Mouse (Mus musculus) heart, embryonic 11.5 days (tissue): ENCODE measurements around the gene Atrx. TPM values are rescaled to one million over a fixed set of nuclear protein-coding genes. Genes with fewer than 3 reads are reported as not detected.

Experiments
- ATAC-seq: fragments of 200-750 bp; cut with Nextera tagmentation; replicated peaks from 2 replicates; pipeline ENCODE4 v1.8.0; 2017; ENCODE audit warnings: moderate library complexity; ENCODE audit not compliant: insufficient number of reproducible peaks, low FRiP score, low TSS enrichment
- H3K27ac ChIP-seq: fragments of 300-500 bp; sonication (generic); 2 replicates; pipeline ENCODE4 v1.5.1; 2014; ENCODE audit warnings: mild to moderate bottlenecking, low read depth, low read length
- H3K27me3 ChIP-seq: fragments of 300-500 bp; sonication (generic); 2 replicates; pipeline ENCODE4 v1.6.1; 2014; ENCODE audit warnings: mild to moderate bottlenecking, low read length, mixed read lengths; ENCODE audit not compliant: control insufficient read depth, insufficient read depth
- H3K36me3 ChIP-seq: fragments of 300-500 bp; sonication (generic); 2 replicates; pipeline ENCODE4 v1.6.1; 2014; ENCODE audit warnings: mild to moderate bottlenecking, low read length, moderate library complexity, mixed read lengths; ENCODE audit not compliant: control insufficient read depth, insufficient read depth
- H3K4me1 ChIP-seq: fragments of 300-500 bp; sonication (generic); 2 replicates; pipeline ENCODE4 v1.6.1; 2014; ENCODE audit warnings: low read length; ENCODE audit not compliant: control insufficient read depth, insufficient read depth
- H3K4me2 ChIP-seq: fragments of 300-500 bp; sonication (generic); 2 replicates; pipeline ENCODE4 v1.6.1; 2014; ENCODE audit warnings: mild to moderate bottlenecking, moderate library complexity
- H3K4me3 ChIP-seq: fragments of 300-500 bp; sonication (generic); 2 replicates; pipeline ENCODE4 v1.5.1; 2014; ENCODE audit warnings: low read depth, low read length
- H3K9ac ChIP-seq: fragments of 300-500 bp; sonication (generic); 2 replicates; pipeline ENCODE4 v1.6.1; 2014; ENCODE audit warnings: mild to moderate bottlenecking, low read depth, low read length, moderate library complexity
- H3K9me3 ChIP-seq: fragments of 300-500 bp; sonication (generic); replicated peaks from 2 replicates; pipeline ENCODE4 v1.6.1; 2016; ENCODE audit warnings: low read length; ENCODE audit not compliant: control insufficient read depth
- WGBS: fragments of 180-500 bp; shearing (Covaris S2); extraction: QIAGEN DNeasy Blood & Tissue Kit; methylation state at CpG from one replicate; pipeline ENCODE4 v1.1.7; 2014; ENCODE audit not compliant: insufficient replicate concordance; 5-methylcytosine and 5-hydroxymethylcytosine counted together
- polyA plus RNA-seq: library from polyadenylated mRNA; unstranded; fragments of >200 nt; fragmentation: Nextera tagmentation; extraction: Ambion mirVana; gene quantifications from 2 replicates; pipeline ENCODE4 v1.2.1, GENCODE M21; 2014

Gene Atrx
- polyA plus RNA-seq, 1 experiment from 2014 or later, result 143 TPM

DNA sequence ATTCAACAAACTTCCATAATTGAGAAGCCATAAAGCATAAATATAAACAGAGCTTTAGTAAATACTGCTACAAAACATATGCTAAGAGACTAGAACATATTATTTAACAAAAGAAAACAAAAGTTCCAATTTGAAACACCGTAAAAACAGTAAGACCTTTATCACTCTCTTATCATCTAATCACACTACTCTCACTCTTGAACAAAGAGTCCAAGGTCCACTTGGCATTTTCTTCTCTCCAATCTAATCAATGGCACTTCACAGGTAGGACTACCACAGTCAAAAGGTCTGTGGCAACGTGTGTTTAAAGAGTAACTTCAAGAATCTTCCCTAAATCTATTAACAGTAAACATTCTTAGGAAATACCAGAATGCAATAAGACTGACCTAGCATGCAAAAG lies 42.3 kb downstream of the Atrx start:
- no peaks in the 10 kb centered on the region for H3K4me1 ChIP-seq

DNA sequence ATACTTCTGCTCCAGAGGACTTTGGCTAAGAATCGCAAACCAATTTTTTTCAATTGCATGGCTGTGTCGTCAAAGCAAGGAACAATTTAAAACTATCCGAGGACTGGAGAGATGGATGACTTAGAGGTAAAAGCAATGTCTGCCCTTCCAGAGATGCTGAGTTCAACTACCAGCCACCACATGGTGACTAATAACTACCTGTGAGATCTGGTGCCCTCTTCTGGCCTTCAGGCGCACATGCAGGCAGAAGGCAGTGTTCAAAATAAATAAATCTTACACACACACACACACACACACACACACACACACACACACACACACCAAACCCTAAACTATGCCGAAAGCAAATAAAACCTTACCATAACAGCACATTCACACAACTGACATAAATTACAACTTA lies 64.8 kb downstream of the Atrx start:
- no peaks in the 10 kb centered on the region for H3K9me3 ChIP-seq
- H3K4me3 ChIP-seq, result no peak overlapping the region
- H3K27me3 ChIP-seq, result no peaks in the 10 kb centered on the region
- H3K4me1 ChIP-seq, result no peaks in the 10 kb centered on the region
- 83% methylated on average over 5 of the region's 5 CpGs for WGBS
- no peak for ATAC-seq
- H3K27ac ChIP-seq, result no peak overlapping the region
- H3K9ac ChIP-seq, result no peak overlapping the region
- no peak overlapping the region for H3K4me2 ChIP-seq
- no peaks in the 10 kb centered on the region for H3K36me3 ChIP-seq

More for the DNA sequence above, 42.3 kb downstream of the Atrx start:
- Histone ChIP-seq H3K27me3 (no peaks in the 10 kb centered on the region), H3K4me3 (no peak overlapping the region), H3K27ac (no peak overlapping the region), H3K9me3 (no peaks in the 10 kb centered on the region), H3K4me2 (no peak overlapping the region), H3K36me3 (no peaks in the 10 kb centered on the region), H3K9ac (no peak overlapping the region)
- 74% methylated on average over 2 of the region's 2 CpGs for WGBS
- ATAC-seq, result no peak

DNA sequence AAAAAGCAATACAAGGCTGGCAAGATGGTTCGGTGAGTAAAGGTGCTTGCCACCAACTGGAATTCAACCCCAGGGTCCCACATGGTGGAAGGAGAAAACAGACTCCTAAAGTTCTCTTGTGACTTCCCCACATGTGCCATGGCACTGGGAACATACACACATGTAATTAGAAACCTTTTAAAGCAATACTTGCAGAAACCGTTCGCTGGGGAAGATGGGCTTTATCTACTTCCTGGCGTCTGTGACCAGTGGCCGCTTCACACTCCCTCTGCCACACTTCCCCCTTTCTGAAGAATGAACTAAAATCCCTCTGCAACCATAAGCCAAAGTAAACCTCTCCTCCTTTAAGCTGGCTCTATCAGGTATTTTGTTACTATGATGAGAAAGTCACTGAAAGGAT lies 104.7 kb downstream of the Atrx start:
- 63% methylated on average over 5 of the region's 5 CpGs for WGBS
- Histone ChIP-seq H3K9me3 (no peaks in the 10 kb centered on the region), H3K27ac (no peak overlapping the region), H3K9ac (no peak overlapping the region), H3K27me3 (no peaks in the 10 kb centered on the region), H3K36me3 (no peaks in the 10 kb centered on the region), H3K4me1 (no peaks in the 10 kb centered on the region), H3K4me2 (no peak overlapping the region), H3K4me3 (no peak overlapping the region)
- no peak for ATAC-seq

DNA sequence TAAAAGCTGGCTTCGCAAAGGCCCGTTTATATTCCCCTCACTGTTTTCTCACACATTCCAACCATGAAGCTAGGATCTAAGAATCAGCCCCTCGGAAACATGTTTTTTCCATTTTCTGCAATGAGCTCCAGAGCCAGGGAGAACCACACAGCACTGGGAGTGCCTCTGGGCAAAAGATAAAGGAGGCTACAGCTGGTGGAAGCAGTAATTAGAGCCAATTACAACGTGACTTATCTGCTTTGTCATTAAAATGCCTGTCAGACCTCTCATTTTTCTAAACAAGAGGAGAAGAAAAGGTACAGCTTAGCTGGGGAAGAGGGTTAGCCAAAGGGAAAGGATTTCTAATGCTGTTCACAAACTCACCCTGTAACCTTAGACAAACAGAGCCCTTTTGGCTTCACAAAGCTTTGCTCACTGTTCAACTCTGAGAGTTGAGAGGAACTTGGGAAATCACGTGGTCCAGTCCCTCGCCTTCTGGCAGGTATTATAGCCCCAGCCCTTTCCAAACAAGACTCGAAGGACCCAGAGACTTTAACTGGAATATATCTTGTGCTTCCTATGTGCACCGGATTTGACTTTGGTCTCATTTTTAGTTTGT lies 134.3 kb downstream of the Atrx start:
- 54% methylated on average over 8 of the region's 8 CpGs for WGBS
- Histone ChIP-seq H3K4me1 (no peaks in the 10 kb centered on the region), H3K4me3 (no peak overlapping the region), H3K27ac (no peak overlapping the region), H3K36me3 (no peaks in the 10 kb centered on the region), H3K27me3 (no peaks in the 10 kb centered on the region), H3K9me3 (no peaks in the 10 kb centered on the region), H3K4me2 (no peak overlapping the region), H3K9ac (no peak overlapping the region)
- ATAC-seq, result no peak

DNA sequence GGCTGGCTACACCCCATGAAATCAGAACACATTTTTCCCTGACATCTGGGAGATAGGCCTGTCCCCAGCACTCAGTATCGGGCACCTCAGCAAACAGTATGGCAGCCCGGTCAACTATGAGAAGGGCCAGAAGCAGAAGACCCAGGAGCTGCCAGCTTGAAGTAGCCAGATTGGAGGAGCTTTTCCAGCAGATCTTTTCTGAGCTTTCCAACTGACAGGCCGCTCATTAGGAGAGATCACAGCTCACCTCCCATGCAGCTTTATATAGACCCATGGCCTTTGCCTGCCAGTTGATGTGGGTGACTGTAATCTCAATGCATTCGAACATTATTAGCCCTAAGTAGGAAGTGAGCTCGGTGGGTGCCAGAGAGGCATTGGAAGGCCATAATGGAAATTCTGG lies 155.9 kb downstream of the Atrx start:
- H3K4me1 ChIP-seq, result no peaks in the 10 kb centered on the region
- no peak overlapping the region for H3K9ac ChIP-seq
- no peak overlapping the region for H3K27ac ChIP-seq
- H3K27me3 ChIP-seq, result peaks cover 3% of the 10 kb centered on the region; the same call in 1 of the 2 replicates
- 67% methylated on average over 5 of the region's 5 CpGs for WGBS
- no peaks in the 10 kb centered on the region for H3K9me3 ChIP-seq
- H3K4me3 ChIP-seq, result no peak overlapping the region
- ATAC-seq, result no peak
- no peak overlapping the region for H3K4me2 ChIP-seq
- no peaks in the 10 kb centered on the region for H3K36me3 ChIP-seq

DNA sequence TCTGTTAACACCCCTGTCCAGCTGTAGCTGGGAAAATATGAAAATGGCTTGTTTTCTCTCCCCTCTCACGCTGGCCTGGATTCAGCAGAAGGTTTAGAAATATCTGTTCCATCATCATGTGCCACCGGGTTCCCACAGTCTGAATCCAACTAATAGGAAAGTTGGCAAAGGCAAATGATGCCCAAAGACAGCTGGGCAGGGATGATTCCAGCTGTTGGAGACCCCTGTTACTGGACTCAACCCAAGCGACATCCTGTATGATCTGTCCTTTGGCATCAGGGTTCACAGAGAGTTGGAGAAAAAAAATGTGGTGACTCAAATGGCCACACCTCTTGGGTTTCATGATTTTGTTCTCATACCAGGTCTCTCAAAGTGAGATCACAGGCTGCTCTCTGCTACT lies 161.3 kb downstream of the Atrx start:
- WGBS, result 74% methylated on average over 3 of the region's 3 CpGs
- no peak for ATAC-seq

DNA sequence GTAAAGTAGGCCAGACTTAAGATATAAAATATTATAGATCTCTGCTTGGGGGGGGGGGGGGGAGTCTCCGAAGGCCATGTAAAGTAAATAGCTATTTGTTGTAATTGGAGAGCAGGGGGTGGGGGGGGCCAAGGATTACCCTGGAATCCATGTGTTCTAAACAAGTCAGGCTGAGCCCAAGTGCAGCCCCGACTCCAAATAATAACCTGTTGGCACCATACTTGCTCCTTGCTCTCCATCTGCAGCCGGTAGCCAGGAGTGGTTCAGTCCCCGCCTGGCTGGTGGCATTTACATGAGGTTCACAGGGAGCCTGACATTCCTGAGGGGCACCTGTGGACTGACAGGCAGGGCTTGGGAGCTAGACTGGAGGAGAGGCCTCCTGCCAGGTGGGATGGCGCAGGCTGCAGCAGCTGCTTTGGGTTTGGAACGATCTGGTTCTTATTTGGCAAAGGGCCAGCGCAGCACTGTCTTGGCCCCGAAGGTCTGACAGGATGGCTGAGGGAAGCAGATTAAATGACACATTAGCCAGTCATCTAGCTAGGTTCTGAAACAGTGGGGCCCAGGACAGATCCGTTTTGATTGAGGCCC lies 161.9 kb downstream of the Atrx start:
- no peaks in the 10 kb centered on the region for H3K36me3 ChIP-seq
- H3K27ac ChIP-seq, result no peak overlapping the region
- no peak overlapping the region for H3K4me2 ChIP-seq
- no peak for ATAC-seq
- H3K4me3 ChIP-seq, result no peak overlapping the region
- peaks cover 35% of the 10 kb centered on the region for H3K27me3 ChIP-seq
- no peaks in the 10 kb centered on the region for H3K9me3 ChIP-seq
- H3K4me1 ChIP-seq, result peaks cover 3% of the 10 kb centered on the region; the same call in 1 of the 2 replicates
- 28% methylated on average over 9 of the region's 9 CpGs for whole genome bisulfite sequencing
- no peak overlapping the region for H3K9ac ChIP-seq

More for the DNA sequence above, 161.3 kb downstream of the Atrx start:
- H3K36me3 ChIP-seq, result no peaks in the 10 kb centered on the region
- no peak overlapping the region for H3K4me2 ChIP-seq
- H3K4me3 ChIP-seq, result no peak overlapping the region
- no peaks in the 10 kb centered on the region for H3K9me3 ChIP-seq
- peaks cover 29% of the 10 kb centered on the region for H3K27me3 ChIP-seq
- no peak overlapping the region for H3K9ac ChIP-seq
- H3K4me1 ChIP-seq, result peaks cover 3% of the 10 kb centered on the region; the same call in 1 of the 2 replicates
- H3K27ac ChIP-seq, result no peak overlapping the region

DNA sequence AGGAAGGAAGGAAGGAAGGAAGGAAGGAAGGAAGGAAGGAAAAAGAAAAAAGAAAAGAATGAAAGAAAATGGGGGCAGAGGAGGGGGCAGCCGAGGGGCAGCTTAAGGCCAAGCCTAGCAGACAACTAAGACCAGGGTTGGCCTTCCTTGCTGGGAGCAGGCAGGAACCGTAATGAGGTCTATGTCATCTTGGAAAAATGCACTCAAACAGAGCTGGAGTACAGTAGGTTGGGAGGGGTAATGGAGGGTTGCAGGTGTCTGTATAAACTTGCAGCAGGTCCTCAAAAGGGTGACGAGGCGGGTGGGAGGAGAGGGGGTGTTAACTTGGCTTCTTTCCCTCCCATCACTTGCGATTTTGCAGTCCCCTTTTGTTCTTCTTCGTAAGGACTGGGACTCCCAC lies 163.2 kb downstream of the Atrx start:
- H3K27me3 ChIP-seq, result peaks cover 36% of the 10 kb centered on the region
- H3K9ac ChIP-seq, result no peak overlapping the region
- H3K4me1 ChIP-seq, result peaks cover 3% of the 10 kb centered on the region; the same call in 1 of the 2 replicates
- no peaks in the 10 kb centered on the region for H3K36me3 ChIP-seq
- no peak for ATAC-seq
- H3K9me3 ChIP-seq, result no peaks in the 10 kb centered on the region
- no peak overlapping the region for H3K4me3 ChIP-seq
- WGBS, result 25% methylated on average over 6 of the region's 6 CpGs
- no peak overlapping the region for H3K4me2 ChIP-seq
- no peak overlapping the region for H3K27ac ChIP-seq
